Mouse (Mus musculus): ENCODE data around the gene Fam71a.

Fam71a gene

DNA sequence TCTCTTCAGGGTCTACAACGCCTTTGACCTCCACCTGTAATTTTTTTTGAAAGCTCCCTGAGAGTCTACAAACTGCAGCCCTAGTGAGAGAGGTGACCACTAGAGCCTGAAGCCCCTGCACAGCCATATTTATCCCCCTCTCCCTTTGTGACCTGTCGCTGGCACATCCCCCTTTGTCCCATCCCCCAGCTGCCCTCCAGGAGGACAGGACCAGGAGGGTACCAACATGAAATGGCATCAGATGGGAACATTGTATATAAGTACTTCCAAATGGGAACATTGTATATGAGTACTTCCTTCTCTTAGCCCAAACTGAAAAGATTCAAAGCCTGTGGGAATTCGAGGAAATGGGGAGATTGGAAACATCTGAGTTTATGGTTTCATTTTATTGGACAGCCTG, at the start of gene Fam71a:
Gene Fam71a (minus strand): TSS at position 101 of the 400 bp plus-strand sequence.
- in situ Hi-C loops (cut with MboI, MseI): loop anchor here (10.0 kb wide), 1 partner anchor 120 kb away; no protein-coding TSS in a partner anchor

DNA sequence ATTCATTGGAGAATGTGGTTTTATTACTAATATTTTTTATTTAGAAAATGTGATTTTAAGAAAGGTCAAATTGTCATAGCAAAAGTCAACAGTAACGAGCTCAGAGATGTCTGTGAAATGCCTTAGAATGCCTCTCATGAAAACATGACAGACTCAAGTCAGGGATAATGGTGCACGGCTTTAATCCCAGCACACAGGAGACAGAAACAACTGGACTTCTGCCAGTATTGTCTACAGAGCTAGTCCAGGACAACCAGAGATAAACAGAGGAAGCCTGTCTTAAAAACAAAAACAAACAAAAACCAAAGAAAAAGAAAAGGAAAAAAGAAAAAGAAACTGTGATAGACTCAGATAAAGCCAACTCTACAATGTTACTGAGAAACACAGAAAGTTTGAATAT, 46.5 kb upstream of the Fam71a start:
- in situ Hi-C loops (cut with MboI, MseI): no loop called here

DNA sequence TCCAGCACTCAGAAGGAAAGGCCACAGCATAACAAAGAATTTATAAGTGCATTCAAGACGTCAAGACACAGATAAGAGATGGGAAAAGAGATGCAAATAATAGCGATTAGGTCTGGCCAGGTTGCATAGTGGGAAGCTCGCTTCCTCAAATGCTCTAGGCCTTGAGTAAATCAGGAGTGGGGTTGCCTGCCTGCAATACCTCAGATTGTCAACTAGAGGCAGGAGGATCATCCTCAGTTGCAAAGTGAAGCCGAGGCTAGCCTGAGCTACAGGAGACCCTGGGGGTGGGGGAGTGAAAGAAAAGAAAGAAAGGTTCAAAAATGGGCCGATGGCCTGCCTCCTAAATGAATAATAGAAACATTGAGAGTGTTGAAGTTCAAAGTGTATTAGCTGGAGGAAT, 41.2 kb upstream of the Fam71a start:
- in situ Hi-C loops (cut with MboI, MseI): no loop called here

DNA sequence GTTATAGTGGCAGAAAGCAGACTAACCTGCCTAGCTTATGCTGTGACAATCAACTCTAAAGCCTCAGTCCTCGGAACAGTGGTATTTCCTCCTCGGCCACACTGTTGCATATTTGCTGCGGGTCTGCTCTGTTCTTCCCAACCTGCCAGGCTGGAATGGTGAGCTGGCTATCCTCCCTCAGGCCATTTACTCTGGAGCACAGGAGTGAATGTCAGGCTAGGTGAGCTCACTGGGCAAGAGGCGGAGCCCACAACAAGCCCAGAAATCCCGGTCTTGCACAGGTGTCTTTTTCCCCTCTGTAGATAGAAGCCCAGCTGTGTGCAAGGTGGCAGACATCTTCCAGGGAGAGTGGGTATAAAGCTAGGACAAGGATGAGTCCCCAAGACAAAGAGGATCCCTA, 40.3 kb upstream of the Fam71a start:
- in situ Hi-C loops (cut with MboI, MseI): no loop called here

DNA sequence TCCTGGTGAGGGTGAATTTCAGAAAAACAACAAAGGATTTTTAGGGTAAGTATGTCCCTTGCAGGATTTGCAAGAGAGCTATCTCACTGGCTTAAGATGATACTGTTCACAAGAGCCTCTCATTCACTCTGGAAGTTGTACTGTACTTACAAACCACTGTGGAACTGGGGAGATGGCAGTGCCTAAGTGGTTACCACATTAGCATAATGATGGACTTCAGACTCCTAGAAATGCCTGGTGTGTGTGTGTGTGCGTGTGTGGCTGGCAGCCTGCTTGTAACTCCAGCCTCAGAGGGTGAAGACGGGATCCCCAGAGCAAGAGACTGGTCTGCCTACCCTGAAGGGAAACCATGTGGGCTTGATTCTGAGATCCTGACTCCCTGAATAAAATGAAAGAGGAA, 38.9 kb upstream of the Fam71a start:
- in situ Hi-C loops (cut with MboI, MseI): no loop called here

DNA sequence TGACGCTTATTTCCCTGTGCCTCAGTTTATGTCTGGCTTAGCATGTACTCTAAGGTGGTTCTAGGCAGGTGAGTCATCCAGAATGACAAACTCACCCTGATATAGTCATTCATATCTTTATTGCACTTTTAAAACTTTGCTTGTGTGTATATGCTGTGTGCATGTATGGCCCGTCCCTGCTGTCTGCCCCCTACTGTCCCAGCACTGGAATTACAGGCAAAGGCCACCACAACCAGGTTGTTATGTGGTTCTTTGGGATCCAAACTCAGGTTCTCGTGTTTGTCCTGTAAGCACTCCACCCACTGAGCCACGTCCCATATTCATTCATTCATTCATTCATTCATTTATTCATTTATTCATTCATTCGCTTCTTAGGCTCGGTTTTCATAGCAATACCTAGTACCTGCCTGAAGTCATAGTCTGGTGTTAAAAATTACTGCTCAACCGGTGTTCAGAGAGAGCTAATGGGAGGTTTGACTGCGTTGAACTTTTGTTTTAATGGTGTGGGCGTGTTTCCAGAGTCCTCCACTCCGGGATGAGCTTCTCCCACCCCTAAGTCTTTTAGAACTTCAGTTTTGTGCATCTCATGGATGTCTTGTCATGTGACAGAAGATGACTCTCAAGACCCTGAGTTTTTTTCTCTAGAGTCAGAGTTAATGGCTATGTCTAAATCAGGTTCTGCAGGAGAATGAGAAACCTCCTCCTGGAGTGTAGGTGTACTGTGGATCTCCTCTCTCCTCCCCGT, 37.8 kb upstream of the Fam71a start:
- in situ Hi-C loops (cut with MboI, MseI): no loop called here

DNA sequence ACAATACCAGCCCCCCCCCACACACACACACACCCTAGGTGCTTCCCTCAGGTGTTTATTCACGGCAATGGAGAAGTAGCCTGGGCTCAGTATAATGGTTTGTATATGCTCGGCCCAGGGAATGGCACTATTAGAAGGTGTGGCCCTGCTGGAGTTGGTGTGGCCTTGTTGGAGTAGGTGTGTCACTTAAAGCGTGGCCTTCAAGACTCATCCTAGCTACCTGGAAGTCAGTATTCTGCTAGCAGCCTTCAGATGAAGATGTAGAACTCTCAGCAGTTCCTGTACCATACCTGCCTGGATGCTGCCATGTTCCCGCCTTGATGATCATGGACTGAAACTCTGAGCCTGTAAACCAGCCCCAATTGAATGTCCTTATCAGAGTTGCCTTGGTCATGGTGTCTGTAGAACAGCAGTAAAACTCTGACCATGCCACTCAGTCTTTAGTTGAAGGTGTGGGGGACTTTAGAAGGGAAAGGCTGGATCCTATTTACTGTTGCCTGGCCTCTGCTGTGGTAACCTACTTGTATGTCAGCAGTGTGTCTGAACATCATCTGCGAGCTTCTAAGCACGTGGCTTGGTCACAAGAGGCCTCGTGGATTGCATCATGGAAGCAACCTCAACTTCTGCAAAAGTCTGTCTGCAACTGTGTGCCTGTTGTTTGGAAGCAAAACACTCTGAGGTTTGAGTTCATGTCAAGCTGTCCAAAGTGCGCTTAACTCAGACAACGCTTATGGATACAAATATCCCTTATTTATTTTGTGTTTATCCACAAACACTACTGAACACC, 36.4 kb upstream of the Fam71a start:
- in situ Hi-C loops (cut with MboI, MseI): no loop called here

DNA sequence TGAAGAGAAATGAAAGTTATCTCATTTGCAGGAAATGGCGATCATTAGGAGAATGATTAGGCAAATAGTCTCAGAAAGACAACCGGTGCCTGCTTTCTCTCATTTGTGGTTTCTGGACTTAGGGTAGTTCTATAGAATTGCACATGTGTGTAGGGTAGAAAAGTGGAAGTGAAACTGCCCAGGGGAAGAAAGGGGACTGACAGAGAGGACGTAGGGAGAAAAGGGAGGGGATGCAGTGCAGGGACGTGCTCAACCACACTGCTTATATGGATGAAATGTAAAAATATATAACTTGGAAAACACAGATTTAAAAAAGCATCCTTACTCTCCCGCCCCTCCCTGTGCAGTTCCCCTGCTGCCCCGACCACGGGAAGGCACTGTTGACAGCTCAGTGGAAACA, 33.3 kb upstream of the Fam71a start:
- in situ Hi-C loops (cut with MboI, MseI): no loop called here

DNA sequence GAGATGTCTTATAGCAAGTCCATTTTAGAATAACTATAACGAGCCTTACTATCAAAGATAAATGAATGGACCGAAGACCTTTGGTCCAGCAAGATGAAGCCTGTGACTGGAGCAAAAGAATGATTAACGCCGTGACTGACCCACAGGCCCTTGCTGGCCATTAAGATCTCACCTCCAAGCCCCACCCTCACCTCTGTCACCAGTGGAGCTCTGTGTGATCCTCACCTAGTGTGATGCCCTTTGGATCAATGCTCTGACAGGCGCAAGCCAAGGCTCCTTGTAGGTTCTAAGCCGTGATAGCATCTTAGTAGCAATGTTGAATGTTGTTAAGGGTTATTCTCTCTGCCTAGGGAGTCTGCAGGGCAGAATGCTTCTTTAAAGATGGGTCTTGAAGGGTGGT, 31.4 kb upstream of the Fam71a start:
- in situ Hi-C loops (cut with MboI, MseI): no loop called here

DNA sequence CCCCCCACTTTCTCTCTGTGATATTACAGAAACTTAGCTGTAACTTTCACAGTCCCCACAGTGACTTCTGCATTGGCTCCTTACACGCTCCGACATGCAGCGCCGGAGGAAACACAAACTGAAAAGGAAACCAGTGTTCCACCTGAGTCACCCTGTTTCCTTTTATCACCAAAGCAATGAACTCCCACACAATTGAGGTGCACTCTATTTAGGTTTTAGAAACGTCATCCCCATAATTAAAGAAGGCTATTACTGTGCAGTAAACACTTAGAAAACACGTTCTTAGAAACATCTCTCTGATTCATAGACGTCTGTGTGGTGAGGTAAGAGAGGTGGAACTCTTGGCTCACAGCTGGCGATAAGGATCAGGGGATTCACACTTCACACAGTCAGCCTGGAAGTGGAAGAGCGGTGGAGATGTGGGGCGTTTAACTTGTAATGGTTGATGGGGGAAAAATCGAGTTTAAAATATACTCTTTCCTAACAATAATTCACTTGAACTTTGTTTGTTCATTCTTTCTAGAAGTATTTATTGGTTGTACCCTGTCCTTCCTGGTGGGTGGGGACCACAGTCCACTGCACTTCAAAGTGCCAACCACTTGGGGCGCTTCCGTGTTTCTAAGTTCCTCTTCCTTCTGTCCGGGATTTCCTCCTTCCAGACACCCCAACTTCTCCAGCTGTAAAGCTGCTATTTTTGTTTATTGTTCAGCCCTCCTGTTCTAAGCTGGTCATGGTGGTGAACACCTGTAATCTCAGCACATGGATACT, 29.2 kb upstream of the Fam71a start:
- in situ Hi-C loops (cut with MboI, MseI): no loop called here

DNA sequence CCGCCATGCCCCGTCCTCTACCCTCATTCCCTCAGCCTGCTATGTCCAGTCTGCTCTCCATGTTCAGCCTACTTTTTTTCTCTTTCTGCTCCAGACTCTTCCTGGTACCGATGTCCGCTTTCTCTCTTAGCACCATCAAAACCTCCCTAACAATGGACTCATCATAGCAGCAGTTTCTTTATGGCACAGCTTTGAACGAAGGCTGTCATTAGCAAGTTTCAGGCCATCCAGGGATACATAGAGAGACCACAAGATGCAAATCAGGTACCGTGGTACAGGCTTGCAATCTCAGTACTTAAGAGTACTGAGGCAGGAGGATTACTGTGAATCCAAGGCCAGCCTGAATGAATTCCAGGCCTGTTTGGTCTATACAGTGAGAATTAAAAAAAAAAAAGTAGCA, 28.1 kb upstream of the Fam71a start:
- in situ Hi-C loops (cut with MboI, MseI): no loop called here

DNA sequence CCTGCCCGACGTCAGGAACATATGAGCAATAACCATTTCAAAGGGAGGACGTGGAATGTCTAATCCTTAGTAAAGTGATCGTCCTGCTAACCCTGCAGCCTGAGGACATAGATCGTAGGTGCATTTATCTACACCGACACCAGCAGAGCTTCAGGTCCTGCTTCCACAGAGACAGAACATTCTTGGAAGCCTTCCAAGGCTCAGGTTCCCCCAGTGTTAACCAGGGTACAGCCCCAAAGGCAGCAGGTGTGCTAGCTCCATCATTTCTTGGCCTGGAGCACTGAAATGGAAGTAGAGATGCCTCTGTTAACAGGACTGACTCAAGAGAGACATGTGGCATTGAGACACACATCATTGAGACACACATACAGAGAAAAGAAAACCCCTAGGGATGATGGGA, 27.6 kb upstream of the Fam71a start:
- in situ Hi-C loops (cut with MboI, MseI): no loop called here

DNA sequence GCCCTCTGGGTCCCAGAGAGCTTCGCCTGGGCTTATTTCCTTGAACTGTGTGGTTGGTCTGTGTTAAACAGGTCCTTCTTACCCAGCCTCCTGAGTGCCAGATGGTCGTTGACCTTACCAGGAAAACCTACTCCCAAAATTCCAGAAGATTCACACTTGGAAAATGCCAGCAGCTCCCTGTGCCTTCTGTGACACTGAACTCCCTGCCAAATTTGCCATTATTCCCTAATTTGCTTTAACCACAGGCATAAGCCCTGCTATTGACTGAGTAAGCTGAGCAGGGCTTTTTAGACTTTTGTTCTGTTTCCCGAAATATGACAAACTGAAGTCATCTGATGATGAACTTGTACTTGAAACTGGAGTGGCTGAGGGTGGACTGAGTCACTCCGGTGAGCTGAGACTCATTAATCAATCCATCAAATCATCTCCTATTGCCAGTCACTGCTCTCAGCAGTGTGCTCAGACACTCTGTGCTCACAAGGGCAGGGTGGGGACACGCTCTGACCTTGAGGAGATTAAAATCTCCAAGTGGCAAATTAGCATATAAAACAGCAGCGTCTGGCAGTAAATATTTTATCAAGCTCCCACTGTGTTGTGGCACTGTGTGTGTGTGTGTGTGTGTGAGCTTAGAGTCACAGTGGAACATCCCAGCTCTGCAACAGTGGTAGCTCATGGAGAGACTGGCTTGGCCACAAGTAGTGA, 25.2 kb upstream of the Fam71a start:
- in situ Hi-C loops (cut with MboI, MseI): loop anchor here (10.0 kb wide), 1 partner anchor 1555 kb away; no protein-coding TSS in a partner anchor

DNA sequence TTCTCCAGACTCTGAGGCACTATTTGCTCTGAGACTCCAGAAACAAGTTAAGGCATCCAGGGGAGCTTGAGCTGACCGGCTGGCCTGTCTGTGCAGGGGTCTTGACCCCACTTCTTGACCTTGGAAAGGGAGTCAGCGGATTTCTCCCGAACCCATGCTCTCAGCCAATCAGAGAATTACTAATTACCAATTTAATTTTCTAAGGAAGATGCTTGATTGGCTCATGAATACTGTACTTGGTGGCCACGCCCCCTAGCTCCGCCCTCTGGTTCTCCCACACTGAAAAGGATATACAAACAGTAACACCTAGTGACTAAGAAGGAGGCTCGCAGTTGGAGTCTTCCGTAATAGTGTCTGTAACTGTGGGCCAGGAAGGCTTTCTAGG, 21.8 kb upstream of the Fam71a start:
- in situ Hi-C loops (cut with MboI, MseI): loop anchor here (10.0 kb wide), 1 partner anchor 1558 kb away; no protein-coding TSS in a partner anchor

DNA sequence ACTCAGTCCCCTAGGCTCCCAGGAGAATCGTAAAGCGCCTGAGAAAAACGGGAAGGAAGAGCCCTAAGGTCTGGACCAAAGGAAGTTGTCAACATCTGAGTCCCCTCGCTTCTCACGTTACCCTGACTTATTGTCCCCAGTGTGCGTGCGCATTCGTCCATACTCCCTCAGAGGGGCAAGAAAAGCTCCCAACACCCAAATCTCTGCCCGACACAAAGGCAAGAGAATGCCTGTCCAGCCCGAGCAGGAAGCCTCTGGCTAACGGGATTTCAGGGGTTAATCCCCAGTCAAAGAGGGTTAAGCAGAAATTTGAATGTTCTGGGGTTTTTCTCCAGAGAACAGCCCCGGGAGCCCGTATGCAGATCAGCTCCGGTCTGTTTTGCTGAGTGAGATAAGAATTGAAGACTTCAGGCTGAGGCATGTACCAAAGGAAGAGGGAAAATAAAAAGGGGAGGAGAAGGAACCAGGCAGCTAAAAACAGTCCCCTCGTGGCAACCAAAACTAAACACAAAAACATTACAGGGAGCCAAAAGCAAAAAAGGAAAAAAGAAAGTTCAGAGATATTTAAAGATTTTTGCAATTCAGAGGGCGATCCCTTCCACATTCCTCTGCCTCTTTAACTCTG, 21.3 kb upstream of the Fam71a start:
- in situ Hi-C loops (cut with MboI, MseI): loop anchor here (10.0 kb wide), 1 partner anchor 1559 kb away; no protein-coding TSS in a partner anchor

DNA sequence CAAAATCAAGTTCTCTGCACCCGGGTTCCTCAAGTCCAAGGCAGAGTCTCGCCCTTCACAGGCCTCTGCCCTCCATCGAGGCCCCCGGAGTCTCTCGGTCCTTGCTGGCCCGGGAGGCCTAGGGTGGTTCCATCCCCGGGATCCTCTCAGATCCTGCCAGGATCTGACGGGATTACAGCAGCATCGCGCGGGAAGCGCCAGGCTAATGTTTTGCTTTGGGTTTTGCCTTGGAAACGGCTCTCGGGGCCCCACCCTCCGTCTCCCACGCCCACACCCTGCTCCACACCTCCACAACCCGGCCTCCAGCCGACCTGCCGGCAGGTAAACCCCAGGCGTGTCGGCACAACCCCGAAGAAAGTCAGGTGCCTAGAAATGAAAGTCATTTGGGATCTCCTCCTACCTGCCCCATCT, 20.2 kb upstream of the Fam71a start:
- in situ Hi-C loops (cut with MboI, MseI): loop anchor here (10.0 kb wide), 1 partner anchor 1560 kb away; no protein-coding TSS in a partner anchor

DNA sequence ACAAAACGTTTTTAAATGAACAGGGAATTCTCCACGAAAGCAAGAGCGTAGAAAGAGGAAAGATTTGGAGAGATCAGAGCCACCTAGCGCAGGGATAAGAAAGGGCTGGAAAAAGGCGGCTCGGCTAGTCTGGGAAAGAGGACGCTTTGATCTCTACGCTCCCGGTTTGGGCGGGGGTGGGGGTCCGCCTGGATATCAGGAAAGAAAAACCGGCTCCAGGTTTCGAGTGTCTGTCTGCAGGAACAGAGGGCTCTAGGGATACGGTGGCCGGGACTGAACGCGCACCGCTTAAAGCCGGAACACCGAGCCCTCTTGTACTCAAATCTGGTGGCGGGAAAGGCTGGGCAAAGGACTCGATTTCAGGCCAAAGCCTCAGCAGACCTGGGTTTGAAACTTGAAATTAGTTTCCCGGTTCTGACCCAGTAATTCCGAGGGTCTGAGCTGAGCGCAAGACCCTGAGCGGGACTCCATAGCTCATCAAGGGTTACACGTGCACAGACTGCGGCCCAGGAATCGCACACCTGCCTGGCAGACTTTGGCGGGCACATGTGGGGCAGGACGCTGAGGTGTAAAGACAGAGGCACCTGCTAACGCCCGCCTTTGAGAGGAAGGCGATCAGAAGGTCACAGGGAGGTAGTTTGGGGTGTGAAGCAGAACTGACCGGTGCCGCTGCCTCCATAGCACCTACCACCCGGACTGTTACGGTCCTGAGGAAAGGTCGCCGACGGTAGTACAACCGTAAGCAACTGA, 19.6 kb upstream of the Fam71a start:
- in situ Hi-C loops (cut with MboI, MseI): loop anchor here (10.0 kb wide), 1 partner anchor 1561 kb away; no protein-coding TSS in a partner anchor

DNA sequence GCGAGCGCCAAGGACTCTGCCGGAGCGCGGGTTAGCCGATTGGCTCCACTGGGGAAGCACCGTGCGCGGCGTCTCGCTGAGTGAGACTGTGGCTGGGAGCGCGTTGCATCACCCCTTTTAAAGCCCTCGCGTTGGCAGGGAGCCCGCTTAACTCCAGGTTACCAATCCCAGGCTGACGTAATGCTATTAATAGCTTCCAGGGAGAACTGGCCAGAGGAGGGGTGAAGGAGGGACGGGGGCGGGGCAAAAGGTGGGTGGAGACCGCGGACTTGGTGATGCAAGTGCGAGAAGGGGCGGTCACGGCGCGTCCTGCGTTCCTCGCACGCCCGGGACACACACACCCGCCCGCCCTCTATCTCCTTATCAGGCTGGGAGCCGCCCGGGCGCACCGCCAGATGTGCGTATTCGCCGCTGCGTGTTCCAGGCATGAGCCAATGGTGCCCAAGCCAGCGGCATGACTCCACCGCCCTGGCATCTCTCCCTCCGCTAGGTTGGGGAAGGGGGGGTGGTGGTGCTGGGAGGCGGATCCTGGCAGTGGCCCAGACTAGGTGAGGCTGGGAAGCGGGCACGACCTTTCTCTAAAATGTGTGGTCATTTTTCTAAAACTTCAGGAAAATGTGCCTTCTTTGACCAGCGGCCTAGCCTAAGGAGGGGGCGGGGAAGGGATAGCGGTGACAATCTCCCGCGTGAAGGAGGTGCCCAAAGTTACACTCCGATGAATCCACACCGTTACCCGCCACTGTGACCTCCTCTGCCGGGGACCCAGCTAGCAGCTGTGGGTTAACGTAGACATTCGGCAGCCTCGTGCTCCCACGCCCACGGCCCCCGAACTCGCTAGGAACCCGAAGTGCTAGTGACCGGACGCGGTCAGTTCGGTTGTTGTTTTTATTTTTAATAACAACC, 18.8 kb upstream of the Fam71a start:
- in situ Hi-C loops (cut with MboI, MseI): loop anchor here (10.0 kb wide), 1 partner anchor 1561 kb away; no protein-coding TSS in a partner anchor

Measured in T-helper 2 cell (primary cell).